Mouse (Mus musculus) olfactory bulb, adult 2 months (tissue): ENCODE measurements at regions not wholly inside any gene's neighbourhood (a gene's known extent, or its start where the extent isn't known, plus 50 kb on each side); places are given as distances from the start of the nearest gene placed in this dataset.

Source experiments
- CTCF ChIP-seq: fragments of 200-500 bp; IDR thresholded peaks from 2 replicates; pipeline ENCODE4 v1.5.1; 2012; ENCODE audit warnings: low read depth, mild to moderate bottlenecking, low read length, moderate library complexity; ENCODE audit not compliant: insufficient read depth
- POLR2A ChIP-seq: fragments of 200-500 bp; IDR thresholded peaks from 2 replicates; pipeline ENCODE4 v1.6.1; 2012; ENCODE audit warnings: mild to moderate bottlenecking, low read depth, low read length, moderate library complexity; ENCODE audit not compliant: insufficient read depth

GRCm38 (mm10) chr15:36893407-36893969 is 114.1 kb downstream of the Zfp706 start:
- TF ChIP-seq POLR2A (no peak), CTCF (no peak)
